In genomic region chr2:153238406-153238805, GRCm38 (mm10) we compare ENCODE assay signal across 8 mouse cellular contexts. TPM values are rescaled to one million over a fixed set of nuclear protein-coding genes. Genes with fewer than 3 reads are reported as not detected.
DNase-seq lines count a peak whose midpoint lies in the region; ATAC-seq lines count a peak whose summit lies in the region.
"Had no signal": no experiment of that assay in that cellular context is flagged by ENCODE, and none has a peak within 500 bp of the region (broad histone marks: within the 10 kb centered on the region; RNA-seq: fewer than 3 reads in every experiment).

No protein-coding gene starts in this region.

- H3K27me3 ChIP-seq in heart, embryonic 14.5 days (ENCODE audit: control insufficient read depth, insufficient read depth, low read length): no peaks in the 10 kb centered on the region
- no peaks in the 10 kb centered on the region for H3K27me3 ChIP-seq in midbrain, embryonic 14.5 days (ENCODE audit: control insufficient read depth, insufficient read depth, low read length)
- no peaks in the 10 kb centered on the region for H3K27me3 ChIP-seq in midbrain, embryonic 16.5 days (ENCODE audit: control insufficient read depth, insufficient read depth, low read depth, low read length)
- no peaks in the 10 kb centered on the region for H3K27me3 ChIP-seq in liver, embryonic 13.5 days
- H3K27me3 ChIP-seq: neural tube, embryonic 15.5 days had no signal

- H3K36me3 ChIP-seq in heart, embryonic 14.5 days (ENCODE audit: control insufficient read depth, insufficient read depth, low read length): peaks cover 35% of the 10 kb centered on the region
- H3K36me3 ChIP-seq in midbrain, embryonic 14.5 days (ENCODE audit: control insufficient read depth, insufficient read depth, low read length): peaks cover 27% of the 10 kb centered on the region
- peaks cover 14% of the 10 kb centered on the region for H3K36me3 ChIP-seq in midbrain, embryonic 16.5 days (ENCODE audit: control insufficient read depth, insufficient read depth, low read length)
- peaks cover 58% of the 10 kb centered on the region for H3K36me3 ChIP-seq in liver, embryonic 13.5 days

- ATAC-seq in heart, embryonic 14.5 days (ENCODE audit: insufficient number of reproducible peaks, insufficient read depth, low FRiP score, low read depth): no peak
- no peak for ATAC-seq in midbrain, embryonic 14.5 days (ENCODE audit: low FRiP score, low TSS enrichment)
- no peak for ATAC-seq in midbrain, embryonic 16.5 days
- no peak for ATAC-seq in liver, embryonic 13.5 days (ENCODE audit: low read depth)

- H3K4me1 ChIP-seq in heart, embryonic 14.5 days (ENCODE audit: control insufficient read depth in 2 of 2, insufficient read depth in 2 of 2, low read length in 2 of 2): peaks cover 9 to 37% of the 10 kb centered on the region in 2 experiments
- peaks cover 30% of the 10 kb centered on the region for H3K4me1 ChIP-seq in midbrain, embryonic 14.5 days (ENCODE audit: control insufficient read depth, insufficient read depth, low read length)
- peaks cover 37% of the 10 kb centered on the region for H3K4me1 ChIP-seq in midbrain, embryonic 16.5 days (ENCODE audit: control insufficient read depth, insufficient read depth, low read length)
- peaks cover 63% of the 10 kb centered on the region for H3K4me1 ChIP-seq in liver, embryonic 13.5 days (replicated peaks)

- intact Hi-C loops in heart, postnatal 25 days (cut with DNase I): loop anchor here (2.0 kb wide), 1 partner anchor 52 kb away; the partner anchor contains the start of gene Kif3b

- peak overlapping the region; percentile 91 for H3K4me2 ChIP-seq in heart, embryonic 14.5 days (ENCODE audit: low read length)
- no peak overlapping the region for H3K4me2 ChIP-seq in midbrain, embryonic 14.5 days (ENCODE audit: low read length)
- H3K4me2 ChIP-seq in midbrain, embryonic 16.5 days (ENCODE audit: low read length): no peak overlapping the region
- peak overlapping the region; percentile 86 for H3K4me2 ChIP-seq in liver, embryonic 13.5 days

- H3K9ac ChIP-seq in heart, embryonic 14.5 days (ENCODE audit: low read length): peak overlapping the region; percentile 99
- 0 out of 2 replicates have a peak overlapping the region, but pooled peaks have one; percentile 20 for H3K9ac ChIP-seq in midbrain, embryonic 14.5 days (replicated peaks; ENCODE audit: low read length)
- H3K9ac ChIP-seq in midbrain, embryonic 16.5 days (ENCODE audit: low read depth, low read length): no peak overlapping the region
- peak overlapping the region; percentile 99 for H3K9ac ChIP-seq in liver, embryonic 13.5 days
- H3K9ac ChIP-seq: neural tube, embryonic 15.5 days had no signal

- H3K27ac ChIP-seq in heart, embryonic 14.5 days (replicated peaks in 1 of 2; ENCODE audit: control insufficient read depth in 1 of 2, insufficient read depth in 1 of 2, low read depth in 2 of 2, low read length in 2 of 2): peak overlapping the region in 1 of 2 experiments; percentile 95; a peak in 2 of 4 replicates
- no peak overlapping the region for H3K27ac ChIP-seq in midbrain, embryonic 14.5 days (replicated peaks; ENCODE audit: low read depth, low read length)
- H3K27ac ChIP-seq in midbrain, embryonic 16.5 days (ENCODE audit: low read length): no peak overlapping the region
- H3K27ac ChIP-seq in liver, embryonic 13.5 days: peak overlapping the region; percentile 99
- H3K27ac ChIP-seq: neural tube, embryonic 15.5 days had no signal

- no peak overlapping the region for H3K4me3 ChIP-seq in heart, embryonic 14.5 days (ENCODE audit: control insufficient read depth in 1 of 2, insufficient read depth in 1 of 2, low read depth in 1 of 2, low read length in 2 of 2)
- no peak overlapping the region for H3K4me3 ChIP-seq in midbrain, embryonic 14.5 days (replicated peaks; ENCODE audit: low read depth, low read length)
- H3K4me3 ChIP-seq in midbrain, embryonic 16.5 days (ENCODE audit: low read depth, low read length): no peak overlapping the region
- H3K4me3 ChIP-seq in liver, embryonic 13.5 days (replicated peaks): peak overlapping the region; percentile 97
- H3K4me3 ChIP-seq: neural tube, embryonic 15.5 days had no signal

- no peaks in the 10 kb centered on the region for H3K9me3 ChIP-seq in heart, embryonic 14.5 days (ENCODE audit: control insufficient read depth, low read length)
- no peaks in the 10 kb centered on the region for H3K9me3 ChIP-seq in midbrain, embryonic 14.5 days (ENCODE audit: control insufficient read depth, low read length)
- H3K9me3 ChIP-seq in midbrain, embryonic 16.5 days (replicated peaks; ENCODE audit: control insufficient read depth, low read length, poor library complexity, severe bottlenecking): no peaks in the 10 kb centered on the region
- no peaks in the 10 kb centered on the region for H3K9me3 ChIP-seq in liver, embryonic 13.5 days (replicated peaks)
- H3K9me3 ChIP-seq: neural tube, embryonic 15.5 days had no signal

- 45% methylated on average over 2 of the region's 2 CpGs for WGBS in heart, embryonic 14.5 days
- WGBS in midbrain, embryonic 14.5 days: 47% methylated on average over 2 of the region's 2 CpGs
- WGBS in midbrain, embryonic 16.5 days: 56% methylated on average over 2 of the region's 2 CpGs
- WGBS in liver, embryonic 13.5 days (ENCODE audit: insufficient replicate concordance): 48% methylated on average over 2 of the region's 2 CpGs

- DNase-seq in heart, postnatal 25 days (ENCODE audit: low spot score): no peak
- no peak for DNase-seq in midbrain, embryonic 14.5 days
- DNase-seq in liver, embryonic 13.5 days: no peak
- DNase-seq in cerebellum, adult 9-11 months: no peak
- DNase-seq in frontal cortex, postnatal 25 days (ENCODE audit: low spot score in 2 of 2): no peak

RNA-seq across cellular contexts. Expression of gene Plagl2, which starts 2.8 kb away (rescaled TPM):
- polyA plus RNA-seq in heart, embryonic 14.5 days (2014; fragmentation: Nextera tagmentation; extraction: Ambion mirVana): 15.5 and 16.2 TPM in 2 replicates
- 1 to 10 TPM; 4.6 to 4.8 TPM for total RNA-seq in heart, postnatal 25 days (2021)
- 7.3 and 11.5 TPM in 2 replicates for polyA plus RNA-seq in midbrain, embryonic 14.5 days (2014; fragmentation: Nextera tagmentation; extraction: Ambion mirVana)
- polyA plus RNA-seq in midbrain, embryonic 16.5 days (2015; fragmentation: Nextera tagmentation; extraction: Ambion mirVana): 5.2 and 5.4 TPM in 2 replicates
- 13.6 and 19.5 TPM in 2 replicates for polyA plus RNA-seq in liver, embryonic 13.5 days (2015; fragmentation: Nextera tagmentation; extraction: Ambion mirVana)

RNA-seq across cellular contexts. Expression of gene Pofut1, which starts 2.9 kb away (rescaled TPM):
- 5.9 and 6.6 TPM in 2 replicates for polyA plus RNA-seq in heart, embryonic 14.5 days (2014; fragmentation: Nextera tagmentation; extraction: Ambion mirVana)
- 10 to 100 TPM; 13.6 to 13.7 TPM for total RNA-seq in heart, postnatal 25 days (2021)
- 5.6 and 6.0 TPM in 2 replicates for polyA plus RNA-seq in midbrain, embryonic 14.5 days (2014; fragmentation: Nextera tagmentation; extraction: Ambion mirVana)
- polyA plus RNA-seq in midbrain, embryonic 16.5 days (2015; fragmentation: Nextera tagmentation; extraction: Ambion mirVana): 5.2 and 6.4 TPM in 2 replicates
- polyA plus RNA-seq in liver, embryonic 13.5 days (2015; fragmentation: Nextera tagmentation; extraction: Ambion mirVana): 3.3 and 3.5 TPM in 2 replicates

RNA-seq across cellular contexts. Expression of gene Tspyl3, which starts 13.2 kb away (rescaled TPM):
- polyA plus RNA-seq in heart, embryonic 14.5 days (2014; fragmentation: Nextera tagmentation; extraction: Ambion mirVana): 4.1 and 4.4 TPM in 2 replicates
- 1 to 10 TPM; 1.4 to 1.5 TPM for total RNA-seq in heart, postnatal 25 days (2021)
- 30.2 and 37.5 TPM in 2 replicates for polyA plus RNA-seq in midbrain, embryonic 14.5 days (2014; fragmentation: Nextera tagmentation; extraction: Ambion mirVana)
- 50.3 and 57.1 TPM in 2 replicates for polyA plus RNA-seq in midbrain, embryonic 16.5 days (2015; fragmentation: Nextera tagmentation; extraction: Ambion mirVana)
- polyA plus RNA-seq in liver, embryonic 13.5 days (2015; fragmentation: Nextera tagmentation; extraction: Ambion mirVana): 3.0 and 3.1 TPM in 2 replicates

RNA-seq across cellular contexts. Expression of gene Kif3b, which starts 52.8 kb away (rescaled TPM):
- polyA plus RNA-seq in heart, embryonic 14.5 days (2014; fragmentation: Nextera tagmentation; extraction: Ambion mirVana): 3.8 and 4.5 TPM in 2 replicates
- 1 to 10 TPM; 7.8 to 8.4 TPM for total RNA-seq in heart, postnatal 25 days (2021)
- 17.0 and 18.6 TPM in 2 replicates for polyA plus RNA-seq in midbrain, embryonic 14.5 days (2014; fragmentation: Nextera tagmentation; extraction: Ambion mirVana)
- 25.8 and 26.9 TPM in 2 replicates for polyA plus RNA-seq in midbrain, embryonic 16.5 days (2015; fragmentation: Nextera tagmentation; extraction: Ambion mirVana)
- 1.8 and 2.2 TPM in 2 replicates for polyA plus RNA-seq in liver, embryonic 13.5 days (2015; fragmentation: Nextera tagmentation; extraction: Ambion mirVana)

Comparison
In these comparisons a context has a peak if more than half of its experiments do, and no peak if none do; other contexts are left out.
1. H3K4me2 ChIP-seq: peak in heart, embryonic 14.5 days (single experiment) and liver, embryonic 13.5 days (single experiment); none in midbrain, embryonic 14.5 days (single experiment) and midbrain, embryonic 16.5 days (single experiment).